Mouse (Mus musculus) intestine, postnatal 0 days (tissue): Measurements from ENCODE around the gene Elf1. TPM values are rescaled to one million over a fixed set of nuclear protein-coding genes. Genes with fewer than 3 reads are reported as not detected.
"Not testable (repeated sequence)": the region's sequence is repeated elsewhere in the genome, so short reads cannot be mapped to it uniquely, and the experiment has no call there.

ENCODE experiments used
- ATAC-seq: fragments of 200-750 bp; cut with Nextera tagmentation; 2 replicates; pipeline ENCODE4 v1.8.0; 2017; ENCODE audit warnings: mild to moderate bottlenecking, moderate TSS enrichment, moderate library complexity
- H3K27ac ChIP-seq: fragments of 300-500 bp; sonication (generic); 2 replicates; pipeline ENCODE4 v1.5.1; 2014; ENCODE audit warnings: mild to moderate bottlenecking, low read depth, low read length, moderate library complexity
- H3K27me3 ChIP-seq: fragments of 300-500 bp; sonication (generic); replicated peaks from 2 replicates; pipeline ENCODE4 v1.6.1; 2014; ENCODE audit warnings: low read length, mixed read lengths; ENCODE audit not compliant: control insufficient read depth, insufficient read depth
- H3K36me3 ChIP-seq: fragments of 300-500 bp; sonication (generic); 2 replicates; pipeline ENCODE4 v1.6.1; 2014; ENCODE audit warnings: mild to moderate bottlenecking, moderate library complexity; ENCODE audit not compliant: control insufficient read depth, insufficient read depth
- H3K4me1 ChIP-seq: fragments of 300-500 bp; sonication (generic); replicated peaks from 2 replicates; pipeline ENCODE4 v1.6.1; 2014; ENCODE audit warnings: antibody characterized with exemption, low read length, mixed read lengths; ENCODE audit not compliant: control insufficient read depth, insufficient read depth
- H3K4me2 ChIP-seq: fragments of 300-500 bp; sonication (generic); replicated peaks from 2 replicates; pipeline ENCODE4 v1.6.1; 2014; ENCODE audit warnings: low read depth, mild to moderate bottlenecking, moderate library complexity
- H3K4me3 ChIP-seq: fragments of 300-500 bp; sonication (generic); 2 replicates; pipeline ENCODE4 v1.5.1; 2014; ENCODE audit warnings: low read depth, low read length
- H3K9ac ChIP-seq: fragments of 300-500 bp; sonication (generic); 2 replicates; pipeline ENCODE4 v1.6.1; 2014; ENCODE audit warnings: mild to moderate bottlenecking, low read depth, low read length
- H3K9me3 ChIP-seq: fragments of 300-500 bp; sonication (generic); 2 replicates; pipeline ENCODE4 v1.6.1; 2016; ENCODE audit warnings: mixed run types; ENCODE audit not compliant: control insufficient read depth
- CTCF ChIP-seq: sonication (generic); IDR thresholded peaks from 2 replicates; pipeline ENCODE4 v1.5.1; 2016; ENCODE audit warnings: low read depth, mild to moderate bottlenecking, control low read depth, antibody characterized with exemption, moderate library complexity
- WGBS: fragments of 180-500 bp; shearing (Covaris S2); extraction: QIAGEN DNeasy Blood & Tissue Kit; methylation state at CpG from one replicate; pipeline ENCODE4 v1.1.7; 2014; 5-methylcytosine and 5-hydroxymethylcytosine counted together
- polyA plus RNA-seq: library from polyadenylated mRNA; unstranded; fragments of >200 nt; fragmentation: Nextera tagmentation; extraction: Ambion mirVana; gene quantifications from 2 replicates; pipeline ENCODE4 v1.2.1, GENCODE M21; 2015

Gene Elf1
- polyA plus RNA-seq, 1 experiment from 2014 or later: 19.2 TPM

- H3K27ac ChIP-seq: no peak overlapping the region
- no peak overlapping the region for H3K4me2 ChIP-seq
- TF ChIP-seq CTCF: no peak
- ATAC-seq: no peak
- H3K9ac ChIP-seq: no peak overlapping the region
- no peaks in the 10 kb centered on the region for H3K9me3 ChIP-seq
- 59% methylated on average over 6 of the region's 6 CpGs for WGBS
- H3K4me3 ChIP-seq: no peak overlapping the region
- 0 out of 2 replicates have a peak, but pooled peaks cover 4% of the 10 kb centered on the region for H3K36me3 ChIP-seq
- H3K27me3 ChIP-seq: no peaks in the 10 kb centered on the region
- 0 out of 2 replicates have a peak, but pooled peaks cover 6% of the 10 kb centered on the region for H3K4me1 ChIP-seq
Measured at GRCm38 (mm10) chr14:79521471-79522117, 40.6 kb downstream of the Elf1 start.

DNA sequence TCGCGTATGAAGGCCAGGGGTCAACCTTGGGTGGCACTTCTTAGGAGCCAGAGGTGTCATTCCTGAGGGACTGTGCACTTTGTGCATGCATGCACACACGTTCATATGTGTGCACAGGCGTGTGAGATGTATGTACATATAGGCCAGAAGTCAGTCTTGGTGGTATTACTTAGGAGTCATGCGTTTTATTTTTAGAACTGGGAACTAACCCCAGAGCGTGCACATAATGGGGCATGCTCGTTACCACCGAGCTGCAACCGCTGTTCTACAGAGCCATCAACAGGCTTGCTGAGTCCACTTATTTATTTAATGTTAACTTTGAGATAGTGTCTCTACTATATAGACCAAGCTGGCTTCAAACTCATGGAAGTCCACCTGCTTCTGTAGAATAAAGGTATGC, 41.4 kb downstream of the Elf1 start:
- ATAC-seq: no peak
- H3K4me2 ChIP-seq: no peak overlapping the region
- 0 out of 2 replicates have a peak, but pooled peaks cover 4% of the 10 kb centered on the region for H3K36me3 ChIP-seq
- no peak overlapping the region for H3K27ac ChIP-seq
- no peak overlapping the region for H3K4me3 ChIP-seq
- WGBS: 79% methylated on average over 9 of the region's 9 CpGs
- no peak overlapping the region for H3K9ac ChIP-seq
- H3K27me3 ChIP-seq: no peaks in the 10 kb centered on the region
- no peak for TF ChIP-seq CTCF
- H3K4me1 ChIP-seq: 0 out of 2 replicates have a peak, but pooled peaks cover 6% of the 10 kb centered on the region
- no peaks in the 10 kb centered on the region for H3K9me3 ChIP-seq

DNA sequence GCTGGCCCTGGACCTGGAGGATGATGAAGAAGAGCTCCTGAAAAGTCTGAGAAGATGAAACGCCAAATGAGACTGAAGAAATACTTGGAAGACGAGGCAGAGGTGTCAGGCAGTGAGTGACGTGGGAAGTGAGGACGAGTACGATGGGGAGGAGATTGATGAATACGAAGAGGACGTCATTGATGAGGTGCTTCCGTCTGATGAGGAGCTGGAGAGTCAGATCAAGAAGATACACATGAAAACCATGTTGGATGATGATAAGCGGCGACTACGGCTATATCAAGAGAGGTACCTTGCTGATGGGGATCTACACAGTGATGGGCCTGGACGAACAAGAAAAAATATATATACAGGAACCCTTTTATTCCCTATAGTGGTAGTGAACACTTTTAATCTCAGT, 45.1 kb downstream of the Elf1 start:
- H3K36me3 ChIP-seq, H3K4me1 ChIP-seq, H3K9ac ChIP-seq, H3K27ac ChIP-seq, ATAC-seq, H3K4me3 ChIP-seq, H3K9me3 ChIP-seq, H3K4me2 ChIP-seq, H3K27me3 ChIP-seq: not testable (repeated sequence)
- 83% methylated on average over 12 of the region's 12 CpGs for WGBS

- H3K36me3 ChIP-seq: 0 out of 2 replicates have a peak, but pooled peaks cover 4% of the 10 kb centered on the region
- ATAC-seq: peak; percentile 97
- H3K27ac ChIP-seq: no peak overlapping the region
- no peaks in the 10 kb centered on the region for H3K9me3 ChIP-seq
- H3K27me3 ChIP-seq: no peaks in the 10 kb centered on the region
- 19% methylated on average over 6 of the region's 6 CpGs for WGBS
- H3K9ac ChIP-seq: no peak overlapping the region
- H3K4me1 ChIP-seq: 0 out of 2 replicates have a peak, but pooled peaks cover 4% of the 10 kb centered on the region
- no peak overlapping the region for H3K4me3 ChIP-seq
- peak overlapping the region; percentile 21; the same call in 1 of the 2 replicates for H3K4me2 ChIP-seq
- TF ChIP-seq CTCF: no peak
Measured at GRCm38 (mm10) chr14:79527704-79528103, 46.7 kb downstream of the Elf1 start.

GRCm38 (mm10) chr14:79529581-79530554, 48.9 kb downstream of the Elf1 start:
- no peak for ATAC-seq
- Histone ChIP-seq H3K36me3 (no peaks in the 10 kb centered on the region), H3K27ac (no peak overlapping the region), H3K27me3 (no peaks in the 10 kb centered on the region), H3K9me3 (no peaks in the 10 kb centered on the region), H3K4me1 (0 out of 2 replicates have a peak, but pooled peaks cover 4% of the 10 kb centered on the region), H3K4me2 (no peak overlapping the region), H3K9ac (no peak overlapping the region), H3K4me3 (no peak overlapping the region)
- no peak for TF ChIP-seq CTCF
- WGBS: 72% methylated on average over 10 of the region's 10 CpGs

- ATAC-seq: no peak
- no peaks in the 10 kb centered on the region for H3K9me3 ChIP-seq
- H3K27ac ChIP-seq: no peak overlapping the region
- H3K4me2 ChIP-seq: no peak overlapping the region
- no peaks in the 10 kb centered on the region for H3K36me3 ChIP-seq
- H3K4me1 ChIP-seq: 0 out of 2 replicates have a peak, but pooled peaks cover 4% of the 10 kb centered on the region
- H3K27me3 ChIP-seq: no peaks in the 10 kb centered on the region
- 84% methylated on average over 6 of the region's 6 CpGs for WGBS
- no peak overlapping the region for H3K9ac ChIP-seq
- H3K4me3 ChIP-seq: no peak overlapping the region
- no peak for TF ChIP-seq CTCF
Measured at GRCm38 (mm10) chr14:79530761-79531160, 49.8 kb downstream of the Elf1 start.
